Mouse (Mus musculus) thymus, postnatal 36 days (tissue): ENCODE data around the gene Lad1.

ENCODE experiments used
- DNase-seq, 2 experiments: peaks; one replicate each; pipeline ENCODE4 v3.0.0; 2022; ENCODE audit warnings: mixed read lengths in 2 of 2

Lad1 gene

GRCm38 (mm10) chr1:135847139-135847562, 28.8 kb downstream of the Lad1 start:
- peak in 1 of 2 experiments; percentile 26 for DNase-seq

- no peak for DNase-seq
Observed at GRCm38 (mm10) chr1:135847611-135848351, 29.4 kb downstream of the Lad1 start.

GRCm38 (mm10) chr1:135850722-135851512, 32.5 kb downstream of the Lad1 start:
- DNase-seq, result no peak

GRCm38 (mm10) chr1:135852044-135852756, 33.8 kb downstream of the Lad1 start:
- no peak for DNase-seq

- DNase-seq, result no peak
Observed at GRCm38 (mm10) chr1:135853200-135853599, 34.8 kb downstream of the Lad1 start.

GRCm38 (mm10) chr1:135854591-135855343, 36.4 kb downstream of the Lad1 start:
- no peak for DNase-seq

GRCm38 (mm10) chr1:135855344-135855687, 36.9 kb downstream of the Lad1 start:
- DNase-seq, result no peak

- no peak for DNase-seq
Observed at GRCm38 (mm10) chr1:135856070-135856469, 37.7 kb downstream of the Lad1 start.

GRCm38 (mm10) chr1:135857137-135857775, 38.9 kb downstream of the Lad1 start:
- DNase-seq, result no peak

GRCm38 (mm10) chr1:135858533-135858932, 40.1 kb downstream of the Lad1 start:
- no peak for DNase-seq

- DNase-seq, result no peak
Observed at GRCm38 (mm10) chr1:135861091-135861490, 42.7 kb downstream of the Lad1 start.

GRCm38 (mm10) chr1:135861980-135862552, 43.7 kb downstream of the Lad1 start:
- DNase-seq, result no peak

- no peak for DNase-seq
Observed at GRCm38 (mm10) chr1:135862561-135862960, 44.2 kb downstream of the Lad1 start.

- no peak for DNase-seq
Observed at GRCm38 (mm10) chr1:135863786-135864335, 45.5 kb downstream of the Lad1 start.

- no peak for DNase-seq
Observed at GRCm38 (mm10) chr1:135864830-135865229, 46.4 kb downstream of the Lad1 start.

GRCm38 (mm10) chr1:135865518-135866194, 47.3 kb downstream of the Lad1 start:
- DNase-seq, result peak; percentile 62 to 73

GRCm38 (mm10) chr1:135868570-135868969, 50.2 kb downstream of the Lad1 start:
- no peak for DNase-seq

GRCm38 (mm10) chr1:135872991-135873390, 54.6 kb downstream of the Lad1 start:
- DNase-seq, result no peak

- DNase-seq, result no peak
Observed at GRCm38 (mm10) chr1:135877248-135877647, 58.9 kb downstream of the Lad1 start.

GRCm38 (mm10) chr1:135882385-135883109, 64.1 kb downstream of the Lad1 start:
- DNase-seq, result peak; percentile 46 to 47
